Comparison of ENCODE assay signal across 24 mouse cellular contexts in genomic region chr1:69286374-69286773, GRCm38 (mm10).
DNase-seq lines count a peak whose midpoint lies in the region; ATAC-seq lines count a peak whose summit lies in the region.
"Had no signal": no experiment of that assay in that cellular context is flagged by ENCODE, and none has a peak within 500 bp of the region (broad histone marks: within the 10 kb centered on the region; RNA-seq: fewer than 3 reads in every experiment).

No protein-coding gene starts in this region.

- H3K27ac ChIP-seq in forebrain, embryonic 12.5 days: no peak overlapping the region
- H3K27ac ChIP-seq: embryonic facial prominence, embryonic 15.5 days; gastrocnemius, adult 2 months; heart, embryonic 13.5 days; hindbrain, embryonic 12.5 days; hindbrain, postnatal 0 days; intestine, embryonic 15.5 days had no signal

- no peak overlapping the region for H3K9ac ChIP-seq in forebrain, embryonic 12.5 days
- H3K9ac ChIP-seq: embryonic facial prominence, embryonic 15.5 days; heart, embryonic 13.5 days; hindbrain, embryonic 12.5 days; intestine, embryonic 15.5 days had no signal

- no peak overlapping the region for H3K4me2 ChIP-seq in forebrain, embryonic 12.5 days
- H3K4me2 ChIP-seq: embryonic facial prominence, embryonic 15.5 days; heart, embryonic 13.5 days; hindbrain, embryonic 12.5 days; intestine, embryonic 15.5 days had no signal

- H3K4me1 ChIP-seq in forebrain, embryonic 12.5 days: no peaks in the 10 kb centered on the region
- H3K4me1 ChIP-seq: embryonic facial prominence, embryonic 15.5 days; hindbrain, embryonic 12.5 days; intestine, embryonic 15.5 days had no signal

- H3K4me3 ChIP-seq in forebrain, embryonic 12.5 days (replicated peaks): no peak overlapping the region
- H3K4me3 ChIP-seq: embryonic facial prominence, embryonic 15.5 days; gastrocnemius, adult 2 months; heart, embryonic 13.5 days; hindbrain, embryonic 12.5 days; intestine, embryonic 15.5 days had no signal

- DNase-seq in frontal cortex, postnatal 10 days (ENCODE audit: low spot score in 2 of 2): no peak
- DNase-seq in 3T3-L1 (ENCODE audit: low read depth, low spot score): peak; percentile 20
- DNase-seq in Muller cell, postnatal 12 days (ENCODE audit: inconsistent ontology term): peak; percentile 62
- DNase-seq in fat pad, adult 2 months (ENCODE audit: extremely low read depth, low read depth, low spot score): peak; percentile 19
- DNase-seq in spleen, postnatal 4 days (ENCODE audit: low spot score in 2 of 2): no peak
- DNase-seq in adrenal gland, adult 2 months: no peak
- DNase-seq: adrenal gland, postnatal 14 days; cerebellum, adult 18-20 months; cerebellum, adult 9-11 months; cerebellum, postnatal 36 days; gastrocnemius, adult 2 months; gastrocnemius, postnatal 25 days; heart, adult 11 months; heart, postnatal 4 days; kidney, adult 18-20 months had no signal

- ATAC-seq in frontal cortex, adult (ENCODE audit: low TSS enrichment): peak; percentile 78
- ATAC-seq in forebrain, embryonic 12.5 days (ENCODE audit: low FRiP score): no peak
- ATAC-seq: forebrain, embryonic 14.5 days; hindbrain, postnatal 0 days; intestine, embryonic 15.5 days had no signal

- H3K9me3 ChIP-seq in forebrain, embryonic 12.5 days: no peaks in the 10 kb centered on the region
- H3K9me3 ChIP-seq: embryonic facial prominence, embryonic 15.5 days; heart, embryonic 13.5 days; hindbrain, embryonic 12.5 days; intestine, embryonic 15.5 days had no signal

- no peaks in the 10 kb centered on the region for H3K27me3 ChIP-seq in forebrain, embryonic 12.5 days
- H3K27me3 ChIP-seq: CH12.LX; embryonic facial prominence, embryonic 15.5 days; heart, embryonic 13.5 days; hindbrain, embryonic 12.5 days; intestine, embryonic 15.5 days had no signal

- WGBS in forebrain, embryonic 12.5 days: 36% methylated on average over 3 of the region's 3 CpGs

- H3K36me3 ChIP-seq in forebrain, embryonic 12.5 days (replicated peaks): no peaks in the 10 kb centered on the region
- H3K36me3 ChIP-seq: embryonic facial prominence, embryonic 15.5 days; heart, embryonic 13.5 days; hindbrain, embryonic 12.5 days; intestine, embryonic 15.5 days had no signal

Comparison
In these comparisons a context has a peak if more than half of its experiments do, and no peak if none do; other contexts are left out.
1. DNase-seq: peak in 3T3-L1 (single experiment), Muller cell, postnatal 12 days (single experiment) and fat pad, adult 2 months (single experiment); none in frontal cortex, postnatal 10 days (0 of 2), spleen, postnatal 4 days (0 of 2) and adrenal gland, adult 2 months (single experiment).